8 mouse cellular contexts compared by ENCODE assay signal in genomic region chr1:153489132-153489531, GRCm38 (mm10). TPM values are rescaled to one million over a fixed set of nuclear protein-coding genes. Genes with fewer than 3 reads are reported as not detected.
A peak's percentile ranks its signal among the peaks of the same experiment; 100 is the strongest.
DNase-seq lines count a peak whose midpoint lies in the region; ATAC-seq and TF ChIP-seq lines count a peak whose summit lies in the region.

No protein-coding gene starts in this region.

- no peak for TF ChIP-seq POLR2A in bone marrow macrophage, adult 2 months (IDR thresholded peaks at IDR 0.05; ENCODE audit: borderline replicate concordance, low read depth, low read length)

- peak; percentile 58 for TF ChIP-seq CTCF in layer of hippocampus, adult 2 months (conservative IDR thresholded peaks at IDR 0.05)
- TF ChIP-seq CTCF in bone marrow macrophage, adult 2 months (IDR thresholded peaks at IDR 0.05; ENCODE audit: low read depth, low read length): peak; percentile 41

- H3K4me3 ChIP-seq in layer of hippocampus, adult 2 months: no peak overlapping the region
- H3K4me3 ChIP-seq in bone marrow macrophage, adult 2 months (ENCODE audit: insufficient read depth, low read length): no peak overlapping the region
- no peak overlapping the region for H3K4me3 ChIP-seq in liver, embryonic 13.5 days (replicated peaks)
- no peak overlapping the region for H3K4me3 ChIP-seq in midbrain, embryonic 13.5 days (replicated peaks)

- DNase-seq in layer of hippocampus, adult 2 months (ENCODE audit: low spot score in 2 of 2): peak in 1 of 2 experiments; percentile 16
- DNase-seq in layer of hippocampus, postnatal 25 days (ENCODE audit: extremely low spot score in 1 of 2, low spot score in 1 of 2): no peak
- peak; percentile 44 for DNase-seq in liver, embryonic 13.5 days
- peak; percentile 28 to 59 for DNase-seq in spleen, postnatal 14 days (ENCODE audit: low spot score in 2 of 2)
- no peak for DNase-seq in embryo, embryonic 11 days
- DNase-seq in cerebellum, postnatal 10 days: no peak

- H3K27ac ChIP-seq in layer of hippocampus, adult 2 months: peak overlapping the region; percentile 92; the same call in 1 of the 2 replicates
- peak overlapping the region; percentile 97 for H3K27ac ChIP-seq in bone marrow macrophage, adult 2 months (ENCODE audit: insufficient read depth, low read depth, low read length)
- no peak overlapping the region for H3K27ac ChIP-seq in liver, embryonic 13.5 days
- no peak overlapping the region for H3K27ac ChIP-seq in midbrain, embryonic 13.5 days

- no peaks in the 10 kb centered on the region for H3K9me3 ChIP-seq in liver, embryonic 13.5 days (replicated peaks)
- H3K9me3 ChIP-seq in midbrain, embryonic 13.5 days: no peaks in the 10 kb centered on the region

- 31% methylated on average over 7 of the region's 7 CpGs for WGBS in liver, embryonic 13.5 days (ENCODE audit: insufficient replicate concordance)
- WGBS in midbrain, embryonic 13.5 days: 51% methylated on average over 7 of the region's 7 CpGs

- no peaks in the 10 kb centered on the region for H3K27me3 ChIP-seq in liver, embryonic 13.5 days
- no peaks in the 10 kb centered on the region for H3K27me3 ChIP-seq in midbrain, embryonic 13.5 days

- no peak overlapping the region for H3K9ac ChIP-seq in liver, embryonic 13.5 days
- no peak overlapping the region for H3K9ac ChIP-seq in midbrain, embryonic 13.5 days (replicated peaks)

- no peak for ATAC-seq in liver, embryonic 13.5 days (ENCODE audit: low read depth)
- no peak for ATAC-seq in midbrain, embryonic 13.5 days

- H3K4me1 ChIP-seq in bone marrow macrophage, adult 2 months (ENCODE audit: control insufficient read depth, insufficient read depth, low read length): peaks cover 55% of the 10 kb centered on the region
- peaks cover 36% of the 10 kb centered on the region for H3K4me1 ChIP-seq in liver, embryonic 13.5 days (replicated peaks)
- peaks cover 27% of the 10 kb centered on the region for H3K4me1 ChIP-seq in midbrain, embryonic 13.5 days (replicated peaks)

- H3K4me2 ChIP-seq in liver, embryonic 13.5 days: no peak overlapping the region
- no peak overlapping the region for H3K4me2 ChIP-seq in midbrain, embryonic 13.5 days (replicated peaks)

- peaks cover 3% of the 10 kb centered on the region; the same call in 1 of the 2 replicates for H3K36me3 ChIP-seq in liver, embryonic 13.5 days
- no peaks in the 10 kb centered on the region for H3K36me3 ChIP-seq in midbrain, embryonic 13.5 days

RNA-seq across cellular contexts. Expression of gene Dhx9, which starts 1.7 kb away (rescaled TPM):
- total RNA-seq in layer of hippocampus, adult 2 months (2021): 100 to 1,000 TPM; 118 to 120 TPM
- total RNA-seq in layer of hippocampus, postnatal 25 days (2021): 100 to 1,000 TPM; 101 to 106 TPM
- polyA plus RNA-seq in bone marrow macrophage, adult 2 months (2012; ENCODE audit: insufficient read depth, insufficient read length, missing spikeins): 61.2 and 67.9 TPM in 2 replicates
- 15.3 and 18.6 TPM in 2 replicates for polyA plus RNA-seq in liver, embryonic 13.5 days (2015; fragmentation: Nextera tagmentation; extraction: Ambion mirVana)
- polyA plus RNA-seq in midbrain, embryonic 13.5 days (2015; fragmentation: Nextera tagmentation; extraction: Ambion mirVana): 51.6 and 53.7 TPM in 2 replicates

Comparison
In these comparisons a context has a peak if more than half of its experiments do, and no peak if none do; other contexts are left out.
1. DNase-seq: peak in liver, embryonic 13.5 days (single experiment) and spleen, postnatal 14 days (2 of 2); none in layer of hippocampus, postnatal 25 days (0 of 2), embryo, embryonic 11 days (single experiment) and cerebellum, postnatal 10 days (0 of 2).
2. H3K27ac ChIP-seq: peak in layer of hippocampus, adult 2 months (single experiment) and bone marrow macrophage, adult 2 months (single experiment); none in liver, embryonic 13.5 days (single experiment) and midbrain, embryonic 13.5 days (single experiment).